Mouse (Mus musculus) thymus, adult 18-20 months (tissue): ENCODE data around the gene Acap2.

Experiments
- DNase-seq, 2 experiments: peaks; one replicate each; pipeline ENCODE4 v3.0.0; 2022; ENCODE audit warnings: mixed read lengths in 2 of 2

The Acap2 gene

DNA sequence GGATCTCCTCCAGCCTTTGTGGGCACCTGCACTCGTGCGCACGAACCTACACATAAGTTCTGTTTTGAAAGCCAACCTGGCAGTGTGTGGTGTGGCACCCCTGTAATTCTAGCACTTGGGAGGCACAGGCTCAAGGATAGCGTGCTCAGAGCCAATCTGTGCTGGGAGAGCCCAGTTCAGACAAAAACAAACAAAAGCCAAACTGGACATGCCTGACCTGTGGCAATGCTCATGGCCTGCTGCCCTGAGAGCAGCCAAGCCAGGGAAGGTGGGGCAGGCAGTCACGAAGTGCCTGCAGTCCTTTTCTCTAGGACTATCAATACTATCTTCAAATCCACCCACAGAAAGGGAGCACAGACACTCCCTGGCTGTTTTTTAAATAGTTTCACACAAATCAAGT lies 157.9 kb downstream of the Acap2 start:
- no peak for DNase-seq
